Mouse (Mus musculus) regulatory T cell (primary cell): ENCODE data around the gene Kat2a.

Source experiments
- in situ Hi-C: fragments of 300-600 bp; cut with MboI, MseI; formaldehyde crosslinking; loops from one replicate; pipeline ENCODE4 v1.15.1; 2025; ENCODE audit warnings: high pct_unique_total_duplicates

The Kat2a gene

GRCm38 (mm10) chr11:100735954-100736745 lies 23.9 kb upstream of the Kat2a start:
- in situ Hi-C loops, result no loop called here

GRCm38 (mm10) chr11:100735134-100735865 lies 23.0 kb upstream of the Kat2a start:
- in situ Hi-C loops, result no loop called here

- in situ Hi-C loops, result no loop called here
These were observed 18.4 kb upstream of the Kat2a start for GRCm38 (mm10) chr11:100730477-100731205.

GRCm38 (mm10) chr11:100729976-100730375 lies 17.7 kb upstream of the Kat2a start:
- in situ Hi-C loops, result no loop called here

GRCm38 (mm10) chr11:100728601-100729000 lies 16.3 kb upstream of the Kat2a start:
- in situ Hi-C loops, result no loop called here

GRCm38 (mm10) chr11:100727201-100727600 lies 14.9 kb upstream of the Kat2a start:
- in situ Hi-C loops, result no loop called here

GRCm38 (mm10) chr11:100724919-100725512 lies 12.8 kb upstream of the Kat2a start:
- in situ Hi-C loops, result no loop called here

GRCm38 (mm10) chr11:100722493-100723028 lies 10.3 kb upstream of the Kat2a start:
- in situ Hi-C loops, result no loop called here

GRCm38 (mm10) chr11:100721776-100722492 lies 9.7 kb upstream of the Kat2a start:
- in situ Hi-C loops, result no loop called here

- in situ Hi-C loops, result no loop called here
These were observed 9.0 kb upstream of the Kat2a start for GRCm38 (mm10) chr11:100721254-100721653.

- in situ Hi-C loops, result no loop called here
These were observed 8.1 kb upstream of the Kat2a start for GRCm38 (mm10) chr11:100720345-100720744.

- in situ Hi-C loops, result no loop called here
These were observed 7.6 kb upstream of the Kat2a start for GRCm38 (mm10) chr11:100719893-100720292.

GRCm38 (mm10) chr11:100719312-100719711 lies 7.0 kb upstream of the Kat2a start:
- in situ Hi-C loops, result no loop called here

- in situ Hi-C loops, result no loop called here
These were observed 6.6 kb upstream of the Kat2a start for GRCm38 (mm10) chr11:100718866-100719265.

GRCm38 (mm10) chr11:100718462-100718861 lies 6.2 kb upstream of the Kat2a start:
- in situ Hi-C loops, result no loop called here

GRCm38 (mm10) chr11:100716649-100717048 lies 4.4 kb upstream of the Kat2a start:
- in situ Hi-C loops, result no loop called here

GRCm38 (mm10) chr11:100714948-100715347 lies 2.7 kb upstream of the Kat2a start:
- in situ Hi-C loops, result no loop called here

GRCm38 (mm10) chr11:100714534-100714915 lies 2.3 kb upstream of the Kat2a start:
- in situ Hi-C loops, result no loop called here

- in situ Hi-C loops, result no loop called here
These were observed 1.7 kb upstream of the Kat2a start, which contains the start of gene Hspb9 for GRCm38 (mm10) chr11:100713735-100714533. Hspb9 (plus strand) TSS chr11:100713850.

- in situ Hi-C loops, result no loop called here
These were observed 909 bp upstream of the Kat2a start for GRCm38 (mm10) chr11:100713174-100713573.
